Mouse (Mus musculus) CH12.LX (cell line): Measurements from ENCODE around the gene Smox. TPM values are rescaled to one million over a fixed set of nuclear protein-coding genes. Genes with fewer than 3 reads are reported as not detected.

Experiments used
- DNase-seq: peaks from one replicate; pipeline ENCODE4 v3.0.0-alpha.2; 2013; ENCODE audit errors: extremely low read depth
- H3K27ac ChIP-seq: 2 replicates; pipeline ENCODE4 v1.5.1; 2012; ENCODE audit warnings: low read depth, mild to moderate bottlenecking, control low read depth, moderate library complexity; ENCODE audit not compliant: insufficient read depth
- H3K27me3 ChIP-seq: replicated peaks from 2 replicates; pipeline ENCODE3; 2012; ENCODE audit warnings: inconsistent platforms
- H3K36me3 ChIP-seq, 2 experiments: replicated peaks in 1 of 2; 2 replicates each; pipeline versions ENCODE3 to v1.6.1; 2012; ENCODE audit warnings: inconsistent platforms in 1 of 2, low read length in 1 of 2, mild to moderate bottlenecking in 1 of 2, mixed read lengths in 1 of 2, moderate library complexity in 1 of 2; ENCODE audit not compliant: control insufficient read depth in 1 of 2, insufficient read depth in 1 of 2
- H3K4me1 ChIP-seq, 2 experiments: 2 replicates each; pipeline ENCODE4 v1.6.1; 2012; ENCODE audit warnings: inconsistent platforms in 1 of 2, moderate library complexity in 1 of 2; ENCODE audit not compliant: insufficient read depth in 2 of 2, control insufficient read depth in 1 of 2
- H3K4me2 ChIP-seq: 2 replicates; pipeline ENCODE4 v1.6.1; 2012; ENCODE audit warnings: low read depth, mild to moderate bottlenecking, control low read depth; ENCODE audit not compliant: poor library complexity, insufficient read depth, severe bottlenecking
- H3K4me3 ChIP-seq, 3 experiments: fragments of 150-350 bp in 1 of 3; sonication (generic) in 1 of 3; replicated peaks in 1 of 3; 2 replicates each; pipeline versions ENCODE3 to v1.5.1; 2011 to 2012; ENCODE audit warnings: low read depth in 2 of 3, low read length in 2 of 3, mild to moderate bottlenecking in 2 of 3, moderate library complexity in 2 of 3, control low read depth in 1 of 3, improper control_type of control experiment in 1 of 3, inconsistent platforms in 1 of 3, mixed read lengths in 1 of 3; ENCODE audit not compliant: poor library complexity in 1 of 3
- H3K79me2 ChIP-seq: replicated peaks from 2 replicates; pipeline ENCODE4 v1.6.1; 2012; ENCODE audit warnings: mild to moderate bottlenecking, moderate library complexity; ENCODE audit not compliant: control insufficient read depth, poor library complexity, insufficient read depth, severe bottlenecking; ENCODE audit errors: extremely low read depth
- H3K9ac ChIP-seq: 2 replicates; pipeline ENCODE4 v1.6.1; 2012; ENCODE audit warnings: low read depth, mild to moderate bottlenecking, control low read depth, moderate library complexity; ENCODE audit not compliant: insufficient read depth
- H3K9me3 ChIP-seq: replicated peaks from 2 replicates; pipeline ENCODE3; 2012; ENCODE audit warnings: low read length, inconsistent platforms, mixed read lengths
- E2F4 ChIP-seq: IDR thresholded peaks from 2 replicates; pipeline ENCODE4 v1.6.1; 2011; ENCODE audit warnings: low read depth, low read length, improper control_type of control experiment; ENCODE audit not compliant: insufficient replicate concordance
- ELF1 ChIP-seq: IDR thresholded peaks from 2 replicates; pipeline ENCODE4 v1.6.1; 2014; ENCODE audit warnings: low read depth, mild to moderate bottlenecking, inconsistent platforms, low read length, improper control_type of control experiment
- ETS1 ChIP-seq: conservative IDR thresholded peaks from 2 replicates; pipeline ENCODE4 v1.6.1; 2012; ENCODE audit warnings: low read depth, mild to moderate bottlenecking, inconsistent platforms, low read length, improper control_type of control experiment, moderate library complexity
- GABPA ChIP-seq: IDR thresholded peaks from 2 replicates; pipeline ENCODE4 v1.6.1; 2012; ENCODE audit warnings: low read depth, low read length, improper control_type of control experiment, inconsistent platforms; ENCODE audit not compliant: insufficient replicate concordance
- HCFC1 ChIP-seq: IDR thresholded peaks from 2 replicates; pipeline ENCODE4 v1.6.1; 2012; ENCODE audit warnings: low read depth, mild to moderate bottlenecking, inconsistent platforms, low read length, improper control_type of control experiment
- JUND ChIP-seq: conservative IDR thresholded peaks from 2 replicates; pipeline ENCODE4 v1.6.1; 2011; ENCODE audit warnings: low read depth, low read length, improper control_type of control experiment
- KAT2A ChIP-seq: IDR thresholded peaks from 2 replicates; pipeline ENCODE4 v1.6.1; 2012; ENCODE audit warnings: low read length, improper control_type of control experiment, inconsistent platforms; ENCODE audit not compliant: insufficient replicate concordance
- MAFK ChIP-seq: IDR thresholded peaks from 2 replicates; pipeline ENCODE4 v1.6.1; 2011; ENCODE audit warnings: low read length, improper control_type of control experiment; ENCODE audit not compliant: insufficient replicate concordance
- MAZ ChIP-seq: IDR thresholded peaks from 2 replicates; pipeline ENCODE4 v1.6.1; 2012; ENCODE audit warnings: low read depth, mild to moderate bottlenecking, inconsistent platforms, low read length, improper control_type of control experiment, moderate library complexity
- NELFE ChIP-seq: IDR thresholded peaks from 2 replicates; pipeline ENCODE4 v1.6.1; 2011; ENCODE audit warnings: low read depth, low read length, improper control_type of control experiment
- NRF1 ChIP-seq: IDR thresholded peaks from 2 replicates; pipeline ENCODE4 v1.6.1; 2014; ENCODE audit warnings: low read depth, mild to moderate bottlenecking, inconsistent platforms, low read length, improper control_type of control experiment, moderate library complexity
- PAX5 ChIP-seq: IDR thresholded peaks from 2 replicates; pipeline ENCODE4 v1.6.1; 2012; ENCODE audit warnings: low read length, inconsistent platforms, mixed read lengths
- SIN3A ChIP-seq: IDR thresholded peaks from 2 replicates; pipeline ENCODE4 v1.6.1; 2012; ENCODE audit warnings: low read length, improper control_type of control experiment, inconsistent platforms
- TBP ChIP-seq: conservative IDR thresholded peaks from 2 replicates; pipeline ENCODE4 v1.6.1; 2011; ENCODE audit warnings: low read depth, low read length, improper control_type of control experiment
- TCF12 ChIP-seq: IDR thresholded peaks from 2 replicates; pipeline ENCODE4 v1.6.1; 2014; ENCODE audit warnings: low read depth, mild to moderate bottlenecking, inconsistent platforms, low read length, improper control_type of control experiment
- ZMIZ1 ChIP-seq: IDR thresholded peaks from 2 replicates; pipeline ENCODE4 v1.6.1; 2012; ENCODE audit warnings: low read depth, mild to moderate bottlenecking, inconsistent platforms, low read length, improper control_type of control experiment
- dilution Hi-C: fragments of 300-500 bp; cut with MboI; formaldehyde crosslinking; loops from 2 replicates; pipeline ENCODE4 v1.14.3; 2020; ENCODE audit warnings: low sequenced_read_pairs; ENCODE audit not compliant: extremely low pct_unique_long_range_greater_than_20kb, extremely low pct_ligation_motif_present
- in situ Hi-C: fragments of 300-500 bp; cut with MboI; formaldehyde crosslinking; loops from 3 replicates; pipeline ENCODE4 v1.14.3; 2019; ENCODE audit warnings: low sequenced_read_pairs, low pct_ligation_motif_present, low pct_unique_long_range_greater_than_20kb, mixed read lengths
- polyA plus RNA-seq: library from polyadenylated mRNA; unstranded; fragments of >175 nt; gene quantifications from 2 replicates; pipeline ENCODE4 v1.2.1, GENCODE M21; 2012; ENCODE audit warnings: low read depth; ENCODE audit not compliant: insufficient read length
- total RNA-seq, 2 experiments: library from RNA; depleted of rRNA; stranded (reverse); fragments of 300-350 nt in 1 of 2; fragments of >200 nt in 1 of 2; gene quantifications; 2 replicates each; pipeline ENCODE4 v1.2.3; 2012 to 2014

The Smox gene
- total and polyA plus RNA-seq, 3 experiments = 3.3 to 7.6 (median 4.4) TPM

DNA sequence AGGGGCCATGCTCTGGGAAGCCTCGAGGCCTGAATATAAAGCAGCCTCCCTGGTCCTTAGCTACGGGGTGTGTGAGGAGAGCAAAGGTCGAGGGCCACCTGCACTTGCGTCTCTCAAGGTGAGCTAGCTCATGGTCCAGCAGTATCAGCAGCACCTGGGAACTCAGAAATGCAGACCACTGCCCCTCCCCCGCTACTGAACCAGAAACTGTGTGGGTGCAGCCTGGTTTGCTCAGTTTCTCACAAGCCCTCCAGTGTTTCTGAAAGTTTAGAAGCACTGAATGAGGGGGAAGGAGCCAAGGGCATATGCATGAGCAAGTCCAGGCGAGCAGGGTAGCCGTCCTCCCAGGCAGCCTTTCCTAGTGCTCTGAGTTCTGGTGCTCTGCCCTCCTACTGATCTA, 7.7 kb upstream of the Smox start:
- in situ Hi-C loops = no loop called here

DNA sequence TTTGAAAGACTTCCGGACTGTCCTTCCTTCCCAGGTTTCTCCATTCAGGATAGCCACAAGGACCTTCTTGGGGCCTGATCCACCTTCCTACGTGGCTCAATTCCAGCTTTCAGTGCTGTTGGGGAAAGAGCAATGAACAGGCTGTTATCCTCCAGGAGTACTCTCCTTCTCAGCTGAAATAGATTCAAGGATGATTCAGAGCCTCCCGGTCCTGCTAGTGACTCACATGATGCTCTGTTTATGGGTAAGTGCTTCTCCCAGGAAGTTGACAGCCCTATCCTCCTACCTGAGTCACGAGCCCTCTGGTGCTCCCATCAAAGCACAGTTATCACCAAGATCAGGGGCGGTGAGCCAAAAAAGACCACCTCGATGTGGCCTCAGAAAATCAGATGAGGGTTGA, 7.1 kb upstream of the Smox start:
- in situ Hi-C loops (no loop called here), dilution Hi-C loops (no loop called here)
- H3K9ac ChIP-seq = no peak overlapping the region
- H3K4me1 ChIP-seq = peaks cover 0 to 4% of the 10 kb centered on the region in 2 experiments; a peak in 3 of 4 replicates
- H3K4me2 ChIP-seq = no peak overlapping the region
- H3K9me3 ChIP-seq = peaks cover under 1% of the 10 kb centered on the region
- H3K36me3 ChIP-seq = no peaks in the 10 kb centered on the region
- DNase-seq = no peak
- no peaks in the 10 kb centered on the region for H3K79me2 ChIP-seq
- TF ChIP-seq NRF1 = no peak
- TF ChIP-seq TBP = no peak
- TF ChIP-seq NELFE = no peak
- no peak for TF ChIP-seq GABPA
- TF ChIP-seq HCFC1 = no peak
- TF ChIP-seq TCF12 = no peak
- no peak for TF ChIP-seq JUND
- no peak for TF ChIP-seq ETS1
- no peak for TF ChIP-seq KAT2A
- H3K27ac ChIP-seq = no peak overlapping the region
- no peaks in the 10 kb centered on the region for H3K27me3 ChIP-seq
- no peak overlapping the region for H3K4me3 ChIP-seq

More for the DNA sequence above, 7.7 kb upstream of the Smox start:
- Histone ChIP-seq H3K9me3 (peaks cover 6% of the 10 kb centered on the region), H3K27ac (no peak overlapping the region), H3K9ac (no peak overlapping the region), H3K4me3 (no peak overlapping the region), H3K79me2 (no peaks in the 10 kb centered on the region), H3K27me3 (no peaks in the 10 kb centered on the region), H3K4me2 (no peak overlapping the region), H3K4me1 (peaks cover 0 to 4% of the 10 kb centered on the region in 2 experiments; a peak in 3 of 4 replicates), H3K36me3 (no peaks in the 10 kb centered on the region)
- no peak for DNase-seq
- dilution Hi-C loops = no loop called here
- no peak for TF ChIP-seq NELFE
- TF ChIP-seq MAZ = no peak
- TF ChIP-seq PAX5 = no peak
- TF ChIP-seq ZMIZ1 = no peak
- no peak for TF ChIP-seq MAFK
- no peak for TF ChIP-seq ETS1
- no peak for TF ChIP-seq E2F4
- no peak for TF ChIP-seq HCFC1
- TF ChIP-seq ELF1 = no peak
- TF ChIP-seq TBP = no peak
- no peak for TF ChIP-seq SIN3A
- TF ChIP-seq NRF1 = no peak
- TF ChIP-seq, all 38 proteins: peak for 0
